Mouse (Mus musculus) stomach, postnatal 0 days (tissue): ENCODE measurements around the gene Rps27rt.

Experiments
- CTCF ChIP-seq: IDR thresholded peaks from 2 replicates; pipeline ENCODE4 v1.5.1; 2016; ENCODE audit warnings: antibody characterized with exemption, low read depth, mild to moderate bottlenecking, moderate library complexity
- EP300 ChIP-seq: optimal IDR thresholded peaks from 2 replicates; pipeline ENCODE3; 2016; ENCODE audit warnings: antibody characterized with exemption

GRCm38 (mm10) chr9:114933037-114933722 is 49.4 kb downstream of the Rps27rt start:
- no peak for TF ChIP-seq EP300
- TF ChIP-seq CTCF: no peak
